Mouse (Mus musculus): ENCODE measurements at regions not wholly inside any gene's neighbourhood (a gene's known extent, or its start where the extent isn't known, plus 50 kb on each side); places are given as distances from the start of the nearest gene placed in this dataset.

- Histone ChIP-seq H3K4me2 (ENCODE audit: low read depth, low read length) (no peak overlapping the region), H3K9ac (replicated peaks; ENCODE audit: low read depth, low read length) (no peak overlapping the region), H3K4me3 (ENCODE audit: low read depth, low read length) (no peak overlapping the region), H3K27me3 (ENCODE audit: control insufficient read depth, insufficient read depth, low read length) (no peaks in the 10 kb centered on the region), H3K36me3 (replicated peaks; ENCODE audit: control insufficient read depth, insufficient read depth, low read length) (no peaks in the 10 kb centered on the region), H3K4me1 (ENCODE audit: control insufficient read depth, insufficient read depth) (no peaks in the 10 kb centered on the region), H3K9me3 (replicated peaks; ENCODE audit: control insufficient read depth, low read length) (no peaks in the 10 kb centered on the region), H3K27ac (ENCODE audit: low read depth) (no peak overlapping the region)
- 72% methylated on average over 7 of the region's 7 CpGs for WGBS
- ATAC-seq (ENCODE audit: insufficient read depth, low read depth) (no peak), DNase-seq (ENCODE audit: low spot score) (no peak)
- no peak for TF ChIP-seq CTCF (IDR thresholded peaks at IDR 0.05; ENCODE audit: low read depth)
- no peak for TF ChIP-seq EP300 (IDR thresholded peaks at IDR 0.05; ENCODE audit: low read depth)
Observed at GRCm38 (mm10) chr1:92299041-92299440, 103.5 kb upstream of the Hdac4 start.

GRCm38 (mm10) chr1:92292681-92293380 lies 97.3 kb upstream of the Hdac4 start:
- TF ChIP-seq EP300 (IDR thresholded peaks at IDR 0.05; ENCODE audit: low read depth) (no peak), CTCF (IDR thresholded peaks at IDR 0.05; ENCODE audit: low read depth) (no peak)
- no peak overlapping the region for H3K4me3 ChIP-seq (ENCODE audit: low read depth, low read length)
- H3K4me2 ChIP-seq (ENCODE audit: low read depth, low read length), result no peak overlapping the region
- H3K9me3 ChIP-seq (replicated peaks; ENCODE audit: control insufficient read depth, low read length), result 0 out of 2 replicates have a peak, but pooled peaks cover 1% of the 10 kb centered on the region
- H3K27ac ChIP-seq (ENCODE audit: low read depth), result no peak overlapping the region
- no peaks in the 10 kb centered on the region for H3K27me3 ChIP-seq (ENCODE audit: control insufficient read depth, insufficient read depth, low read length)
- DNase-seq (ENCODE audit: low spot score) (no peak), ATAC-seq (ENCODE audit: insufficient read depth, low read depth) (no peak)
- WGBS, result 84% methylated on average over 7 of the region's 7 CpGs
- no peaks in the 10 kb centered on the region for H3K36me3 ChIP-seq (replicated peaks; ENCODE audit: control insufficient read depth, insufficient read depth, low read length)
- H3K9ac ChIP-seq (replicated peaks; ENCODE audit: low read depth, low read length), result no peak overlapping the region
- no peaks in the 10 kb centered on the region for H3K4me1 ChIP-seq (ENCODE audit: control insufficient read depth, insufficient read depth)

GRCm38 (mm10) chr1:92286966-92287342 lies 91.5 kb upstream of the Hdac4 start:
- no peak overlapping the region for H3K9ac ChIP-seq (replicated peaks; ENCODE audit: low read depth, low read length)
- DNase-seq (ENCODE audit: low spot score) (no peak), ATAC-seq (ENCODE audit: insufficient read depth, low read depth) (no peak)
- 85% methylated on average over 1 of the region's 1 CpGs for WGBS
- no peaks in the 10 kb centered on the region for H3K27me3 ChIP-seq (ENCODE audit: control insufficient read depth, insufficient read depth, low read length)
- no peak overlapping the region for H3K27ac ChIP-seq (ENCODE audit: low read depth)
- H3K36me3 ChIP-seq (replicated peaks; ENCODE audit: control insufficient read depth, insufficient read depth, low read length), result no peaks in the 10 kb centered on the region
- TF ChIP-seq CTCF (IDR thresholded peaks at IDR 0.05; ENCODE audit: low read depth) (no peak), EP300 (IDR thresholded peaks at IDR 0.05; ENCODE audit: low read depth) (no peak)
- 0 out of 2 replicates have a peak, but pooled peaks cover 7% of the 10 kb centered on the region for H3K9me3 ChIP-seq (replicated peaks; ENCODE audit: control insufficient read depth, low read length)
- H3K4me3 ChIP-seq (ENCODE audit: low read depth, low read length), result no peak overlapping the region
- no peaks in the 10 kb centered on the region for H3K4me1 ChIP-seq (ENCODE audit: control insufficient read depth, insufficient read depth)
- no peak overlapping the region for H3K4me2 ChIP-seq (ENCODE audit: low read depth, low read length)

GRCm38 (mm10) chr1:92286013-92286965 lies 90.8 kb upstream of the Hdac4 start:
- H3K4me2 ChIP-seq (ENCODE audit: low read depth, low read length), result no peak overlapping the region
- H3K4me1 ChIP-seq (ENCODE audit: control insufficient read depth, insufficient read depth), result no peaks in the 10 kb centered on the region
- no peak overlapping the region for H3K27ac ChIP-seq (ENCODE audit: low read depth)
- H3K9me3 ChIP-seq (replicated peaks; ENCODE audit: control insufficient read depth, low read length), result 0 out of 2 replicates have a peak, but pooled peaks cover 7% of the 10 kb centered on the region
- no peak overlapping the region for H3K9ac ChIP-seq (replicated peaks; ENCODE audit: low read depth, low read length)
- no peaks in the 10 kb centered on the region for H3K27me3 ChIP-seq (ENCODE audit: control insufficient read depth, insufficient read depth, low read length)
- no peak for TF ChIP-seq CTCF (IDR thresholded peaks at IDR 0.05; ENCODE audit: low read depth)
- TF ChIP-seq EP300 (IDR thresholded peaks at IDR 0.05; ENCODE audit: low read depth), result no peak
- DNase-seq (ENCODE audit: low spot score) (no peak), ATAC-seq (ENCODE audit: insufficient read depth, low read depth) (no peak)
- no peak overlapping the region for H3K4me3 ChIP-seq (ENCODE audit: low read depth, low read length)
- H3K36me3 ChIP-seq (replicated peaks; ENCODE audit: control insufficient read depth, insufficient read depth, low read length), result no peaks in the 10 kb centered on the region
- 70% methylated on average over 21 of the region's 21 CpGs for WGBS

- H3K4me1 ChIP-seq (ENCODE audit: control insufficient read depth, insufficient read depth), result no peaks in the 10 kb centered on the region
- ATAC-seq (ENCODE audit: insufficient read depth, low read depth), result no peak
- no peaks in the 10 kb centered on the region for H3K27me3 ChIP-seq (ENCODE audit: control insufficient read depth, insufficient read depth, low read length)
Observed at GRCm38 (mm10) chr1:92284155-92284554, 88.7 kb upstream of the Hdac4 start.

More at GRCm38 (mm10) chr1:92284155-92284554, 88.7 kb upstream of the Hdac4 start:
- Histone ChIP-seq H3K4me2 (ENCODE audit: low read depth, low read length) (no peak overlapping the region), H3K9me3 (replicated peaks; ENCODE audit: control insufficient read depth, low read length) (0 out of 2 replicates have a peak, but pooled peaks cover 7% of the 10 kb centered on the region), H3K9ac (replicated peaks; ENCODE audit: low read depth, low read length) (no peak overlapping the region), H3K4me3 (ENCODE audit: low read depth, low read length) (no peak overlapping the region), H3K36me3 (replicated peaks; ENCODE audit: control insufficient read depth, insufficient read depth, low read length) (no peaks in the 10 kb centered on the region), H3K27ac (ENCODE audit: low read depth) (no peak overlapping the region)
- no peak for DNase-seq (ENCODE audit: low spot score)
- WGBS, result 63% methylated on average over 4 of the region's 4 CpGs
- no peak for TF ChIP-seq EP300 (IDR thresholded peaks at IDR 0.05; ENCODE audit: low read depth)
- TF ChIP-seq CTCF (IDR thresholded peaks at IDR 0.05; ENCODE audit: low read depth), result no peak

Data from heart, postnatal 0 days (tissue).